Mouse (Mus musculus) NIH3T3 (cell line): ENCODE measurements around the gene Nlrp1a.

ENCODE experiments used
- DNase-seq: peaks from one replicate; pipeline ENCODE4 v3.0.0-alpha.2; 2012; ENCODE audit warnings: low read depth

Gene Nlrp1a

GRCm38 (mm10) chr11:71144661-71145060 lies at the start of gene Nlrp1a:
TSS of gene Nlrp1a (minus strand) at chr11:71144704.
- DNase-seq = no peak

- no peak for DNase-seq
Measured at GRCm38 (mm10) chr11:71169633-71170032, 25.1 kb upstream of the Nlrp1a start.

GRCm38 (mm10) chr11:71164139-71164538 lies 19.6 kb upstream of the Nlrp1a start:
- no peak for DNase-seq

GRCm38 (mm10) chr11:71159439-71160136 lies 15.1 kb upstream of the Nlrp1a start:
- DNase-seq = no peak

GRCm38 (mm10) chr11:71155272-71155671 lies 10.8 kb upstream of the Nlrp1a start:
- peak; percentile 34 for DNase-seq

- DNase-seq = no peak
Measured at GRCm38 (mm10) chr11:71142031-71142430, 2.5 kb downstream of the Nlrp1a start.

- DNase-seq = no peak
Measured at GRCm38 (mm10) chr11:71107128-71107527, 37.4 kb downstream of the Nlrp1a start.

- no peak for DNase-seq
Measured at GRCm38 (mm10) chr11:71106261-71107021, 38.1 kb downstream of the Nlrp1a start.

GRCm38 (mm10) chr11:71103931-71104330 lies 40.6 kb downstream of the Nlrp1a start:
- DNase-seq = no peak

GRCm38 (mm10) chr11:71076342-71076741 lies 68.2 kb downstream of the Nlrp1a start:
- no peak for DNase-seq

GRCm38 (mm10) chr11:71052554-71052953 lies 92.0 kb downstream of the Nlrp1a start:
- peak; percentile 47 for DNase-seq
